Mouse (Mus musculus) layer of hippocampus, adult 9-11 months (tissue): Measurements from ENCODE around the gene Dip2b.
A peak's percentile ranks its signal among the peaks of the same experiment; 100 is the strongest.

ENCODE experiments used
- DNase-seq: peaks from one replicate; pipeline ENCODE4 v3.0.0; 2022

The Dip2b gene

DNA sequence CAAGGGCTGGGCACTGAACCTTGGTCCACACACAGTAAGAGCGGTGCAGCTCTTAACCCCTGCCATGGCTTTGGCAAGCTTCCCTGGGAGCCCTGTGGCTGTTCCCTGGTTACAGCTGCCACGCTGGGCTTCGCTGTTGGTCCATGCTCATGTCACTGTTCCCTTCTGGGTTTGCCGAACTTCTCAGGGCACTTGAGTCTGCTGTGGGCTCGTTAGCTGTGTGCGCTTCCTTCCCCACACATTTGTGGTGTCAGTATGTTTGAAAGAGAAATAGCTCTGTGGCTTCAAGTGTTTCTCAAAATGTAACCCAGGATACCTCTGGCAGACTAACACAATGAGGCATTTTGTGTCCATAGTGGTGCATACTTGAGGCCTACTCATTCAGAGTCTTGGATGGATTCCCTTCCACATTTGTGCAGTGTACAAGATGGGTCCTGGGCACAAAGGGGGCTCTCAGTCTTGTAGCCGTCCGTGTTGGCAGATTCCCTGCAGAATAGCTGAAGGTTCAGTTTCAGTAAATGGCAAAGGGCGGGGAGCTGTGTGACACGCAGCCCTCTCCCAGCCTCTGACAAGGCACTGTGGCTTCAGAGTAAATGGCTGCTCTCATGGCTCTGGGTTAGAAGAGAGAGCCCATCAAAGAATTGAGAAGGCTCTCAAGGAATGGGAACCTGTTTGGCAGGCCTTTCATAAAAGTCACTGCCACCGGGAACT lies 104.8 kb downstream of the Dip2b start:
- peak; percentile 78 for DNase-seq

DNA sequence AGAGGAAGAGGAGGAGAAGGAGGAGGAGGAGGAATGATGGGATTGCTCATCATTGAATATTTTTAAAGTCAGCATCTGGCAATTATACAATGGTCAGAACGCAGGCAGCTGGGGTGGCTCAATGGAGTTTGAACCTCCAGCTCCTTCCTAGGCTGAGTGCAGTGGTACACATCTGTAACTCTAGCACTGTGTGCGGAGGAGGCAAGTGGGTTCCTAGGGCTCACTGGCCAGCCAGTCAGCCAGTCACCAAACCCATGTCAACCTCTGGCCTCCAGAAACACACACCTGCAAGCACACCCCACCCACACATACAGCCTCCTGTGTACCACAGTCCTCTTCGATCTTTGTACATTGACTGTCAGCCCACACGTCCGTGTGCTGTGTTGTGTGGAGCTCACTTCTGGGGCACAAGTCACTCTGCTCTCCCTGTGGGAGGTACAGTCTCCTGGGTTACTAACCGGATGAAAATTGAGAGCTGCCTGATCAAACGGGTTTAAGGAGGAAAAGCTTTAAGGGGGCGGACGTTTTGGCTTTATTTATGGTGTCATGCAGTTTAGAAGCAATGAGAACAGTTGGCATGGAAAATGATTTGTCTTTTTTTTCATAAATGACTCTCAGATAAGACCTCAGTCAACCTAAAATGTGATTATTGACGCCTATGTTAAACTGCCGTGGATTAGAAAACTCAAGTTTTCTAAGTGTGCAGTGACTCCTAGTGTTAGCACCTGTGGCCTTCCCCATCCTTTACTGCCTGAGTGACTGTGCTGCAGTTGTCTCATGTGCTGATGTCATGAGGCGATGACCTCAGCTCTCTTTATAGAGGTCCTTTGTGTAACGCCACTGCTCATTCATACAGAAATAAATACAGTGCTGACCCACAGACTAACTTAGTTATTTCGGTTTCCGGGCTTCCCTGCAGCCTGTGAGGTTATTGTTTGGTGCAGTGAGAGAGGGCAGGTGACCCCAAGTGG lies 106.7 kb downstream of the Dip2b start:
- DNase-seq: peak; percentile 70

DNA sequence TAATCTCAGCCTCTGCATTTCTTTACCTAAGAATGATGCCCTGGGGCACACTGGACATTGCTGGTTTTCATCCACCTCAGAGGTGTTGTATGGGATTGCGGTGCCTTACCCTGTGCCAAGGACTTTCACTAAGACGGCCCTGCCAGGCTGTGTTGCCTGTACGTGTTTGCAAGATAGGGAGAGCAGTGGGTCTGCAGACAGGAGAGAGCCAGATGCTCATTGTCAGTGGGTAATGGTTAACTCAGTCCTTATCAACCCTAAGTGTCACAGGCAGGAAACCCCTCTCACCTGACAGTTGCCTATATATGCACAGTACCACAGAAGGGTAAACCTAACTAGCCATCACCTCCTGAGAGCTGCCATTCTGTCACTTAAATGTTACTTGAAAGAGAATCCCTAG lies 107.5 kb downstream of the Dip2b start:
- no peak for DNase-seq

DNA sequence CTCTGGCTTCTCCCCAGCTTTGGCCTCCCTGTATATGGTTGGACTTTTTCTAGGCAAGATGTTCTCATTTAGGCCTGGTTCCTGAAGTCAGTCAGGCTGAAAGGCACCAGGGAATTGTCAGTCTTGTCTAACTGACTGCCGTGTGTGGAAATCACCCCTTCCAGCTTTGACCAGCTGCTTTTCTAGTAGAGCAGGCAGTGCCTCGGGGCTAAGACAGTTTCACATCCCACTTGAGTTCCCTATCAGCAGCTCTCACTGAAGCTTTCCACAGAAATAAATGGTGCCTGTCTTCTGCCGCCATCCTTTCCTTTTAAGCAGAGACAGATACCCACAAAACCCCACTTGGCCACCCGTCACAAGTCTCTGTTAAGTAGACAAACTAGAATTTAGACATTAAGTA lies 112.1 kb downstream of the Dip2b start:
- peak; percentile 27 for DNase-seq

DNA sequence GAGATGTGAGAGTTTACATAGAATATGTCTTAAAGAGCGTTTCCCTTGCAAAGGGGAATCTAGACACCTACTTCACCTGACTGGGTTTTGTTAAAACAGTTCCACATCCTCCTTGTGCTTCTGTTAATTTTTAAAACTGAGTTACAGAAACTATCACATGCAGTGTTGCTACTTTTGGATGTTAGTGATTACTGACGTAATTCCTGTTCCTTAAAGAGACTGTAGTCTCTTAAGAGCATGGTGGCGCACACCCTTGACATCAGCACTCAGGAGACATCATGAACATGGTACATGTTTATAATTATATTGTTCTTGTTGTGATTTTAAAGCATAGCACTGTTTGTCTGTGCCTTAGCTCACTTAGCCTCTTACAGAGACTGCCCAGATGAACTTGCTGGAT lies 113.9 kb downstream of the Dip2b start:
- DNase-seq: no peak

DNA sequence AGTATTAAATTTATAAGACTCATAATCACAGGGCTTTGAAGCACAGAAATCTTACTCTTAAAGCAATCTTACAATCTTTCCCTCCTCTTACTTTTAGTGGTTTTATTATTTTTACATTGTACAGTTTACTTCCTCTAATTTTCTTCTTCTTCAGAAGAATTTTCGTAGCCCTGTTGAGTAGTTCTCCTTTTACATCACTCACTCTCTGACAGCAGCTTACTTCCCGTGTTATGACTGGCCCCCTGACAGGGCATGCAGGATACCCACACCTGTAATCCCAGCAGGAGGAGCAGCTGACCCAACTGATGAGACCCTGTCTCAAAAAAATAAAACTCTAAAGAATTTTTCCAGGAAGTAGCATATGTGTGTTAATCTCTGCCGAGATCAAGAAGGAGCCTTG lies 114.6 kb downstream of the Dip2b start:
- DNase-seq: no peak

DNA sequence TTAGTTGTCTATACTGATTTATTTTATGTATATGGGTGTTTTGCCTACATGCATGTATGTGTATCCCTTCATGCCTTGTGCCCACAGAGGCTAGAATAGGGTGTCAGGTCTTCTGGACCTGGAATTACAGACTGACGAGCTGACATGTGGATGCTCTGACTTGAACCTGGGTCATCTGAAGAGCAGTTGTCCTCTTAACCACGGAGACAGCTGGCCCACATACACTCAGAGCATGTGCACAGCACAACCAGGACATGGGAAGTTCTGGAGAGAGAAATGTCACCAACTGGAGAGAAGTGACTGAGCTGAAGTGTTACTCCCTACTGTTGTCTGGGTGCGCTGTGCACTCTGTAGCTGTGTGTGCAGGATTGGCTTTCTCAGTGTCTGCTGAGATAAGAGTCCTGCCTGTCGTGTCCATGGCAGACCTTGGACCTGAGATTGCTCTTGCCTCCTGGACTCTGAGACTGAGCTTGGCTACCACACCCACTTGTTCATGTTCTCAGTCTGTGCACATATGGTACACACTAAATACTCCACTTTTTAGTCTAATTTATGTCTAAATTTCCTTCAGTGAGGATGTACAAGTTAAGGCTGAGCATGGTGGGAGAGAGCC lies 117.7 kb downstream of the Dip2b start:
- DNase-seq: no peak

DNA sequence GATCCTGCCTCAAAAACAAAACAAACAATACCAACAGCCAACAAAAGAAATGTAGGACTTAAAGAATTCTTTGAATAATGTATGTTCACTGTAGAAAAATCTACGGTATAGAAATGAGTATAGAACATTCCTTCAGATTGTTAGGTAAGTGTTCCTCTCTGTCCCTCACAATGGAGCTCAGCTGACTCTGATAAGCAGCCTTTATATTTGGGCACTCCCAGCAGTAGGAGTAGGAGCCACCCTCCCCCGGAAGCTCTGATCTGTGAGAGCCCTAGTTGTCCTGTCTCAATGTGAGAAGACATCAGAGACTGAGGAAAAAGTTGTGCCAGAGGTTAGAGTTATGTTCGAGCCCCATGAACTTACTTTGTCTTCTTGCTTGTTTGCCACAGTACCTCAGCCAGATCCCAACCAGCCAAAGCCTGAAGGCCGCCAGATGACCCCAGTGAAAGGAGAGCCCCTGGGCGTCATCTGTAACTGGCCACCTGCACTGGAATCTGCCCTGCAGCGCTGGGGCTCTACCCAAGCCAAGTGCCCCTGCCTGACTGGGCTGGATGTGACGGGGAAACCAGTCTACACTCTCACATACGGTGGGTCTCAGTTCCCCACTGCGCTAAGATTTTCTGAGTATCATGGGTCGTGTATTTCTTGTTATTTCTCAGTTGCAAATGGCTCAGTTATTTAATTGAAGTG lies 118.5 kb downstream of the Dip2b start:
- no peak for DNase-seq

DNA sequence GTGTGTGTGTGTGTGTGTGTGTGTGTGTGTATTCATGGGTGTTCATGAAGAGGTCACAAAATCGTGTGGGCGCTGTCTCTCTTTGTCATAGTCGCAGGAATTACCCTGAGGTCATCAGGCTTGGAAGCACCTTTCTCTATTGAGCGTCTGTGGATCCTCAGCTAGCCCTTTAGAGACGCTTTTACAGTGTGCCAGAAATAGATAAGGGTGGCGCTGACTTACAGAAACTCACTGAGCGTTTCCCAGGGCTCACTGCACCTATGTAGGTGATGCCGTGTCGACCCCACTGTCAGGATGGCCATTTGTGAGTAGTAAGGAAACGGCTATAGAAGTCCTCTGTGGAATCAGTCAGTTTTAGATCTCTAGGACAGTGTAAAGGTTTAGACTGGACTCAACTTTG lies 120.5 kb downstream of the Dip2b start:
- no peak for DNase-seq

DNA sequence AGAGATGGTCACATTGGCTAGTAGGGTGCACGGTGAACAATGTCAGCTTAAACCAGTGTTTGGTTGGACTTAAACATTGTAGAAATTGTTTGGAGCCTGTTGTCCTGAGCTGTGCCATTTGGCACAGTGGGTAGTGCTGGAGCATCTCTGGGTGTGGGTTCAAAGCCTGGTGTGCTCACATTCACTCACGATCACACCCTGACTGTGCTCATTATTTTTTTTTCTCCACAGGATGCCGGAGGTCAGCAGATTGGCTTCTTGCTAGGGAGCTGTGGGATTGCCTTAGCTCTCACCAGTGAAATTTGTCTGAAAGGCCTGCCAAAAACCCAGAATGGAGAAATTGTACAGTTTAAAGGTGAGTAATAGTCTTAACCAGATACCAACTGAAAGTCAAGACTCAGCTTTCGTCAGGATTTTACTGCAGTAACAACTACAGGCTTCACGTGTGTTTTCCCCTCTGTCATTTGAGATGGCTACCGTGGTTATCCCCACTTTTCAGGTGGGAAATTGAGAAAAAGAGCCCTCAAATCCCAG lies 123.3 kb downstream of the Dip2b start:
- no peak for DNase-seq

DNA sequence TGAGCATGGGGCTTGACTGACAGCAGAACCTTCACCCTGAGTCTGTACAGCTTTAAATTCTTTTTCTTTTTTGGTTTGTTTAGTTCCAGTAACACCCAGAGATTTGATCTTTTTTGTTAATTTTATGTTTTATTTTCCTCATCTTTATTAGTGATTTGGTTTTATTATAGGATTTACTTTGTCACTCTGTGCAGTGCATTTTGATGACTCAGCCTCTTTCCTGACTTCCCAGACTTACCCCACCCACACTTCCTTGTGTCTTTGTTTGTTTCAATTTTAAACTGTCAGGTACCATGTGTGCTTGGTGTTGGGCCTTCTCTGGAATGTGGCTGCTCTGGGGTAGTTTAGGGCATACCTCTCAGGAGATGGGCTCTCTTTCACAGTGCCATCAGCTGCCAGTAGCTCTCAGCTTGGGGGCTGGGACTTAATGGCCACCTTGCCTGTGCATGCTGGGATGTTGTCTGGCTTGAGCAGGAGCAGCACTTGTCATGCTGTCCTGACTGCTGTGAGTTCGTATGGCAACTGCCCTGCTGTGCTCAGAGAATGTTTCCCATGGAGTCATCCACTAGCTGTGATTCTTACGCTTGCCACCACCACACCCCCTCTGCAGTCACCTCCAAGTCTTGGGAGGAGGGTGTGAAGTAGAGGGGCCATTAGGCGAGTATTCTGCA lies 125.1 kb downstream of the Dip2b start:
- no peak for DNase-seq

DNA sequence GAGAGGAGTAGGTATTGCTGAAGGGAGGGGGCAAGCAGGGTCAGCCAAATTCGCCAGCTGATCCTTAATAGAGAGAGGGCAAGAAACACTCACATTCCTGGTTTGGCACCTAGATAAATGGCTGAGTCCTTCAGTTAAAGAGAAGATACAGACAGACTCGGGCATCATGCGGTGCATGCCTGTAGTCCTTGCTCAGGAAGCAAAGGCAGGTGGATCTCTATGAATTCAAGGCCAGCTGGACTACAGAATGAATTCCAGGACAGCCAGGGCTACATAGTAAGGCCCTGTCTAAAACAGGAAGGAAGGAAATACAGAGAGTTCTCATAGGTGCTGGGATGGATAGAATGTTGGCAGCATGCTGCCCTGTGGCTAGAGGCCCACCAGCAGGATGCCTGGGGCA lies 128.0 kb downstream of the Dip2b start:
- DNase-seq: no peak

DNA sequence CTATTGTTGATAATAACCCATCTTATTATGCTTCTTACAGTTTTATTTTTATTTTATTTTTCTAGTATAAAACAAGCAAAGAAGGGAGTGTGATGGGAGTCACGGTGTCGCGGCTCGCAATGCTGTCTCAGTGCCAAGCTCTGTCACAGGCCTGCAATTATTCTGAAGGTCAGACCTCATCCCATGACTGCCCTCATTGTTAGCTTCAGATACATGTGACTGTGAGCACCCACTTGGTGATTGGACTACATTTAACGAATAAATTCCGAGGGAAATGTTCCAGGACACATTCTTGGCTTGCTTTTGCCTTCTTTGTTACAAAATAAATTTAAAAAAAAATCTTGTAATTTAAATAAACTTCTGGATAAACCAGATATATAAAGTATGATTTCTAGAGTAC lies 129.3 kb downstream of the Dip2b start:
- DNase-seq: peak; percentile 82

DNA sequence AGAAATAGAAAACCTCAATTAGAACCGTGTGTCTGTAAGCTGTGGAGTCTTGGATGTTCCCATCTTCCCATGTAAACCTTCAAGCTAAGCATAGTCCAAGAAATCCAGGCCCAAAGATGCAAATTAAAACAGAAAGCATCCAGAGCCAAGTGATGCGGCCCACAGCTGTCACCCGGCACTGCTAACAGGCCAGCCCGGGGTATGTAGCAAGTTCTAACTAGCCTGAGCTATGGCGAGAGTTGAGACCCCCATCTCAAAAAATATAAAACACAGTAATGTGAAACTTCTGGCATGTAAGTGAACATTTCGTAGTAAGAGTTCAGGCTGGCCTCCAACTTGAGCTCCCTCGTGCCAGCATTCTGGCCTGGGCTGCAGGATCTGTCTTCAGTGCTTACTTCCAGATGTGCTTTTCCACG lies 129.7 kb downstream of the Dip2b start:
- DNase-seq: no peak

DNA sequence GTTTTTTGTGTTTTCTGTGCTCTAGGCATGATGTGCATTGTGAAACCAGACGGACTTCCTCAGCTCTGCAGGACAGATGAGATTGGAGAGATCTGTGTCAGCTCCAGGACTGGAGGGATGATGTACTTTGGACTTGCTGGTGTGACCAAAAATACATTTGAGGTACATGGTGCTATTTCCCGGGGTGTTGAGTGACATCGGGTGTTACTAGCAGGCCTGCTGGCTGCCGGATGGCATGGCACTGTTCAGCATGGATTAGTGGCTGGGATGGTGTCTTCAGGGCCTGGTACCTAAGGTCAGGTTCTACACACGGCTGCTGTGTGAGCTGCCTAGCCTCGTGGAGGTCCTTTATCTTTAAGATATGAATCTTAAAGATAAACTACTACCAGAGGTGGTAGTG lies 136.7 kb downstream of the Dip2b start:
- no peak for DNase-seq

DNA sequence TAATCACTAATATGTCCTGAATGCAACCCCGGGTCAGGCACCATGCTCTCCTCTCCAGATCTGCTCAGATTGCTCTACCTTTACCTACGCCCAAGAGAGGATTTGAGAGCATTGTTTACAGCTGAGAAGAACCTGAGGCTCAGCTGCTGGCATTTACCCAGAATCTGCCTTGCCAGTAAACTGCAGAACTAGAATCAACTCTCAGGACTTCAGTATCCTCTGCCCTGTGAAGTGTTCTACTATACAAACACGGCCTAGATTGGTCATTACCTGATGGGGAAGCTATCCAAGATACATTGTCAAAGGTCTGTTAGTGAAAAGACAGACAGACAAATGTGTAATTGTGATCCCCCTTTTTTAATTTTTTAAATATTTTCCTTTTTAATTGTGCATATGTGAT lies 138.7 kb downstream of the Dip2b start:
- no peak for DNase-seq

DNA sequence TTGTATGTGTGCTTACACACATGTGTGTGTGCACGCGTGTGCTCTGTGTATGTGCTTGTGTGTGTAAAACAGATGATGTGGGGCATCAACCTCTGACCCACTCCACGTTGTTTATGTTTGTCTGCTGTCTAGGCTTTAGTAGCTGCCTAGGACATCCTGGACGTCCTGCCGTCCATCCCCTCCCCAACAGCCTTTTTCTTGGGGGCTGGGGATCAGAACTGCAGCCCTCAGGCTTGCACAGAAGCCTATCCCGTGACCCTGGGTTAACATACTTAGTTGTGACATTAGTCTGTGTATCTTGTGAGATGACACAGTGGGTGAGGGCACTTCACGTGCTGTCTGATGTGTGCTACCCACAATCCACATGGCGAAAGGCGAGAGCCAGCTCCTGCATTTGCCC lies 139.1 kb downstream of the Dip2b start:
- no peak for DNase-seq

DNA sequence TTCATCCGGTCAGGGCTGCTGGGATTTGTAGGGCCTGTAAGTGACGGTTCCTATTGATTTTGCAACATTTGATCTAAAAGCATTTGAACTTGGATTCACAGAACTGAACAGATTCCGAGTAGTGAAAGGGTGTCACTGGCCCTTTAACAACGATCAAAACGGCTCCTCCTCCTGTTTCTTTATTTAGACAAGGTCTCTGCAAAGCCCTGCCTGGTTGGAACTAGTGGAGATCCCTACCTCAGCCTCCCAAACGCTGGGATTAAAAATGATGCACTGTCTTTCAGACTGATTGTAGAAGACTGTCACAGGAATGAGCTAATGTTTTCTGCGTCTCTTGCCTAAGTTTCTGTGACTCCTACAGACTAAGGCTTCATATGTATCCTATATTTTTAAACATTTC lies 140.0 kb downstream of the Dip2b start:
- DNase-seq: no peak

DNA sequence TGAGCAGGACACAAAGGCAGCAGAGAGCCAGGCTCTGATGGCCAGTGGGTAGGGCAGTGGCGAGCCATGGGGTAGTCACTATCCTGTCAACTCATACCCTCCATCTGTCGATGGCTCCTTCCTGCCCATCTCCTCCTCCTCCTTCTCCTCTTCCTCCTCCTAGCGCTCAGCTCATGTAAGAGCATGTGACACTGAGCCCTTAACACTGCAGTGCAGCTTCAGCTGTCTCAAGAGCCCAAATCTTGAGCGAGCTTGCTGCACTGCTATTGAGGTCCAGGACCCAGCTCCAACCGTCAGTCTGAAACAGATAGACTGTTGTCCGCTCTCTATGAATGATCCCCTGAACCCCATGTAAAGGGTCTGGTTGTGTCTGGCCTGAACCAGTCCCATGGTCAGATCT lies 141.2 kb downstream of the Dip2b start:
- DNase-seq: no peak

DNA sequence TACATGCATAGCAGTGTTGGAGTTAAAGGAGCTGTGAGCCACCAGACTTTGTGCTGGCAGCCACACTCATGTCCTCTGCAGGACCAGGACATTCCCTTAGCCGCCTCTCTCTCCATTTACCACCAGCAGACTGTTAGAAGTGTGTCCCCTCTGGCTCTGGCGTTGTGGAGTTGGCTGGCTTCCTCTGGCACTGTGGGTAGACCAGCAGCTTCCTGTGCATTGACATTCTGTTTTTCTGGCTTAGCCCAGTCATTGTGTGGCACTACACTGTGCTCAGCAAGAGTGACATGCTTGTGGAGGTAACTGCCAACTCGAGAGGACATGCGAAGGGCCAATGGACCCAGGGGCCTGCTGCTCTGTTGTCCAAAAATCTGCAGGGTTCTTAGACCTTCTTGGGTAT lies 141.8 kb downstream of the Dip2b start:
- no peak for DNase-seq

DNA sequence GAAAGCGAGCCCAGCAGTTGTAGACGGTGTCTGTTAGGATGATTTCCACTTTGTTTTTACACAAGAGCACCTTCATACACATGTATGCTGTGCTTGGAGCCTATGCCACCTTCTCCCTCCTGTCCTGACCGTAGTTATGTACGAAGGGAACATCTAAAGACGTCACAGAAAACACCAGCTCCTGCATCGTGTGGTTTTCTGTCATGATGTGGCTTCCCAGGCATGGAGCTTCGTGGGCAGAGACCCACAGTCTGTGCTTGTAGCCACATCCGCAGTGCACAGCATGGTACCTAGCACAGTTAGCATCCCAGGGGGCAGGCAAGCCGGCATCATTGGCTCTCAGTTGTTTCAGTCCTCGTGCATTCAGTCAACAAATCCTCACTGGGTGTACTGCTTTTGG lies 143.4 kb downstream of the Dip2b start:
- no peak for DNase-seq

DNA sequence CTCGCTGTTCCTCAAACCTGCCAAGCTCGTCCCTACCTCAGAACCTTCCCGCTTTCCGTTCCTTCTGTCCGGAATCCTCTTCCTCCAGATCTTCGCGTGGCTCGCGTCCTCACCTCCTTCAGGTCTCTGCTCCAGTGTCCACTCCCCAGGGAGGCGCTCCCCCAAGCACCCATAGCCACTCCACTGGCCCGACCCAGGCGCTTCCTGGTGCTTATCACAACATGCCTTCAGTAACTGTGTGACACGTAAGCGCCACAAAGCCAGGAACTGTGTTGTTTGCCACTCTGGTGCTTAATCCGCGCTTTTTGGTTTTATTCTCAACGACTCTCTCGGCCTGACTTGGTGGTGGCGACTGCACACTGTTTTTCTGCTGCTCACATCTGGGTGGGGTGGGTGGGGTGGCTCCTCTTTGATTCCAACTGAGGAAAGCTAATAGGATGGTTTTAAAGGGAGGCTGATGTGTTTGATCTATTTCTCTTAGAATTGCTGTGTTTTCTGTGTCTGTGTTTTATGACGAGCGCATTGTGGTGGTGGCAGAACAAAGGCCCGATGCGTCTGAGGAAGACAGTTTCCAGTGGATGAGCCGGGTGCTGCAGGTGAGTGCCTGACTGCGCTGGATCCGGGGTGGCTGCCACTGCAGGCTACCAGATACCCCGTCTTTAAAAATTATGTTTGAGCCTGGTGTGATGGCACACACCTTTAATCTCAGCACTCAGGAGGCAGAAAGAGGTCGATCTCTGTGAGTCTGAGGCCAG lies 144.2 kb downstream of the Dip2b start:
- DNase-seq: no peak
